9 mouse cellular contexts compared by ENCODE assay signal in genomic region chr10:8287350-8287791, GRCm38 (mm10).
DNase-seq lines count a peak whose midpoint lies in the region; ATAC-seq and TF ChIP-seq lines count a peak whose summit lies in the region.
"Had no signal": no experiment of that assay in that cellular context is flagged by ENCODE, and none has a peak within 500 bp of the region (broad histone marks: within the 10 kb centered on the region; RNA-seq: fewer than 3 reads in every experiment).

No protein-coding gene starts in this region.

- H3K4me1 ChIP-seq in neural tube, embryonic 13.5 days (replicated peaks): peaks cover 5% of the 10 kb centered on the region; the same call in 1 of the 2 replicates
- H3K4me1 ChIP-seq in neural tube, embryonic 15.5 days: peaks cover 6% of the 10 kb centered on the region; the same call in 1 of the 2 replicates
- peaks cover 12% of the 10 kb centered on the region for H3K4me1 ChIP-seq in embryonic facial prominence, embryonic 15.5 days
- no peaks in the 10 kb centered on the region; the same call in 1 of the 2 replicates for H3K4me1 ChIP-seq in intestine, embryonic 16.5 days (ENCODE audit: control insufficient read depth, insufficient read depth, low read length)

- no peak overlapping the region for H3K4me2 ChIP-seq in neural tube, embryonic 13.5 days
- no peak overlapping the region for H3K4me2 ChIP-seq in neural tube, embryonic 15.5 days
- 0 out of 2 replicates have a peak overlapping the region, but pooled peaks have one; percentile 10 for H3K4me2 ChIP-seq in embryonic facial prominence, embryonic 15.5 days (replicated peaks)
- peak overlapping the region; percentile 2; the same call in 1 of the 2 replicates for H3K4me2 ChIP-seq in intestine, embryonic 16.5 days (ENCODE audit: low read depth, low read length)
- H3K4me2 ChIP-seq in myocyte (ENCODE audit: low read depth): no peak overlapping the region

- no peaks in the 10 kb centered on the region for H3K79me2 ChIP-seq in myocyte (ENCODE audit: control insufficient read depth, insufficient read depth)

- 0 out of 2 replicates have a peak overlapping the region, but pooled peaks have one; percentile 1 for H3K27ac ChIP-seq in neural tube, embryonic 13.5 days (replicated peaks)
- H3K27ac ChIP-seq in neural tube, embryonic 15.5 days (replicated peaks): no peak overlapping the region
- H3K27ac ChIP-seq in embryonic facial prominence, embryonic 15.5 days (replicated peaks): no peak overlapping the region
- no peak overlapping the region for H3K27ac ChIP-seq in intestine, embryonic 16.5 days (ENCODE audit: low read length)
- H3K27ac ChIP-seq: liver, embryonic 14.5 days had no signal

- no peak overlapping the region for H3K9ac ChIP-seq in neural tube, embryonic 13.5 days
- no peak overlapping the region for H3K9ac ChIP-seq in neural tube, embryonic 15.5 days (replicated peaks)
- H3K9ac ChIP-seq in embryonic facial prominence, embryonic 15.5 days: no peak overlapping the region
- no peak overlapping the region for H3K9ac ChIP-seq in intestine, embryonic 16.5 days (ENCODE audit: low read depth, low read length)
- H3K9ac ChIP-seq: liver, embryonic 14.5 days had no signal

- no peak for DNase-seq in right cerebral cortex, postnatal 36 days (ENCODE audit: low spot score in 2 of 2)
- DNase-seq in right cerebral cortex, adult 18-20 months: no peak
- DNase-seq in layer of hippocampus, adult 9-10 months (ENCODE audit: low spot score): no peak

- no peaks in the 10 kb centered on the region for H3K36me3 ChIP-seq in neural tube, embryonic 13.5 days
- no peaks in the 10 kb centered on the region for H3K36me3 ChIP-seq in neural tube, embryonic 15.5 days
- no peaks in the 10 kb centered on the region for H3K36me3 ChIP-seq in embryonic facial prominence, embryonic 15.5 days
- H3K36me3 ChIP-seq in intestine, embryonic 16.5 days (ENCODE audit: control insufficient read depth, insufficient read depth, low read length): no peaks in the 10 kb centered on the region
- no peaks in the 10 kb centered on the region for H3K36me3 ChIP-seq in myocyte (ENCODE audit: control insufficient read depth, insufficient read depth)

- no peak overlapping the region for H3ac ChIP-seq in myocyte (ENCODE audit: control insufficient read depth, insufficient read length)

- H3K27me3 ChIP-seq in neural tube, embryonic 13.5 days: no peaks in the 10 kb centered on the region
- H3K27me3 ChIP-seq in neural tube, embryonic 15.5 days (replicated peaks): no peaks in the 10 kb centered on the region
- no peaks in the 10 kb centered on the region for H3K27me3 ChIP-seq in embryonic facial prominence, embryonic 15.5 days
- no peaks in the 10 kb centered on the region for H3K27me3 ChIP-seq in intestine, embryonic 16.5 days (replicated peaks; ENCODE audit: control insufficient read depth, insufficient read depth, low read length)
- H3K27me3 ChIP-seq in myocyte (ENCODE audit: control insufficient read depth, insufficient read depth, insufficient read length): no peaks in the 10 kb centered on the region

- no peaks in the 10 kb centered on the region for H3K9me3 ChIP-seq in neural tube, embryonic 13.5 days
- no peaks in the 10 kb centered on the region for H3K9me3 ChIP-seq in neural tube, embryonic 15.5 days (replicated peaks)
- no peaks in the 10 kb centered on the region for H3K9me3 ChIP-seq in embryonic facial prominence, embryonic 15.5 days (replicated peaks)
- H3K9me3 ChIP-seq in intestine, embryonic 16.5 days (ENCODE audit: control insufficient read depth, low read length): no peaks in the 10 kb centered on the region

- H3K4me3 ChIP-seq in neural tube, embryonic 13.5 days: no peak overlapping the region
- no peak overlapping the region for H3K4me3 ChIP-seq in neural tube, embryonic 15.5 days (replicated peaks)
- H3K4me3 ChIP-seq in embryonic facial prominence, embryonic 15.5 days (replicated peaks): no peak overlapping the region
- H3K4me3 ChIP-seq in intestine, embryonic 16.5 days (ENCODE audit: low read length): no peak overlapping the region
- no peak overlapping the region for H3K4me3 ChIP-seq in myocyte

- TF ChIP-seq POLR2A in myocyte (IDR thresholded peaks at IDR 0.05; ENCODE audit: insufficient read length, low read depth): no peak

- WGBS in neural tube, embryonic 13.5 days: 24% methylated on average over 6 of the region's 6 CpGs
- WGBS in neural tube, embryonic 15.5 days: 17% methylated on average over 6 of the region's 6 CpGs
- WGBS in embryonic facial prominence, embryonic 15.5 days: 16% methylated on average over 6 of the region's 6 CpGs
- WGBS in intestine, embryonic 16.5 days: 18% methylated on average over 6 of the region's 6 CpGs

- ATAC-seq in neural tube, embryonic 13.5 days (ENCODE audit: low read depth): 0 out of 2 replicates have a peak, but pooled peaks have one; percentile 43
- ATAC-seq in neural tube, embryonic 15.5 days (ENCODE audit: low FRiP score): no peak
- ATAC-seq in embryonic facial prominence, embryonic 15.5 days (ENCODE audit: insufficient number of reproducible peaks, low FRiP score, low TSS enrichment, low read depth): peak; percentile 70
- peak; percentile 60; the same call in 1 of the 2 replicates for ATAC-seq in intestine, embryonic 16.5 days

TF ChIP-seq in myocyte, 11 proteins besides CTCF, POLR2A, EP300 and RAD21:
- TF ChIP-seq USF1 (IDR thresholded peaks at IDR 0.05; ENCODE audit: low read depth) (no peak), MYOG (IDR thresholded peaks at IDR 0.05; ENCODE audit: control insufficient read depth in 1 of 3, insufficient read depth in 1 of 3, insufficient read length in 2 of 3, low read depth in 2 of 3) (peak in 2 of 3 experiments; percentile 77 to 86), TCF3 (IDR thresholded peaks at IDR 0.05; ENCODE audit: insufficient read length, low read depth) (peak; percentile 74), MYOD1 (IDR thresholded peaks at IDR 0.05; ENCODE audit: control insufficient read depth in 1 of 3, insufficient read length in 2 of 3, low read depth in 2 of 3) (peak in 2 of 3 experiments; percentile 89 to 94)

Comparison
In these comparisons a context has a peak if more than half of its experiments do, and no peak if none do; other contexts are left out.
1. H3K4me2 ChIP-seq: peak in embryonic facial prominence, embryonic 15.5 days (single experiment) and intestine, embryonic 16.5 days (single experiment); none in neural tube, embryonic 13.5 days (single experiment), neural tube, embryonic 15.5 days (single experiment) and myocyte (single experiment).